Mouse (Mus musculus) ES-E14 (cell line): ENCODE measurements around the gene Smyd3.

Experiments
- CHD2 ChIP-seq: IDR thresholded peaks from 2 replicates; pipeline ENCODE4 v1.6.1; 2014; ENCODE audit warnings: mild to moderate bottlenecking, low read depth, low read length, inconsistent platforms
- HCFC1 ChIP-seq: IDR thresholded peaks from 2 replicates; pipeline ENCODE4 v1.6.1; 2012; ENCODE audit warnings: low read length, inconsistent platforms, borderline replicate concordance; ENCODE audit not compliant: insufficient read depth
- MAFK ChIP-seq: IDR thresholded peaks from 2 replicates; pipeline ENCODE4 v1.6.1; 2014; ENCODE audit warnings: mild to moderate bottlenecking, low read depth, low read length, inconsistent platforms; ENCODE audit not compliant: insufficient read depth
- ZC3H11A ChIP-seq: IDR thresholded peaks from 2 replicates; pipeline ENCODE4 v1.6.1; 2012; ENCODE audit warnings: low read depth, mild to moderate bottlenecking, inconsistent platforms, low read length, borderline replicate concordance
- ZNF384 ChIP-seq: IDR thresholded peaks from 2 replicates; pipeline ENCODE4 v1.6.1; 2012; ENCODE audit warnings: low read depth, low read length, inconsistent platforms

DNA sequence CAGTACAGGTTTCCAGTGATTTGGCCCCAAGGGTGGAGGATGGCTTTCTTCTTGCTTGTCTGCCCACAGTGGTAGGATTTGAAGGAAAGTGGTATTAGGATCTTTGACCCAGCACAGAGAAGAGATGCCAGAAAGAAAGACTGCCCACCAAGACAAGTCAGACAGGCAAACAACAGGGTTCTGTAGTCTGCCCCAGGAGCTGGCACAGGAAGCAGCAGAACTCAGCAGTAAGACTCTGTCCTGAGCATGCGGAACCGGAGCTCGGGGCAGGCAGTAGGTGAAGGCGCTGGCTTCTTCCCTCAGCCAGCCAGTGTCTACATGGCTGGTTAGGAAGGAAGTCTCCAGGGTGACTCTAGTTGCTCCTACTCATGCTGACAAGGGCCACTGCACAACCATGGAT lies 479.0 kb downstream of the Smyd3 start:
- TF ChIP-seq CHD2 = no peak
- no peak for TF ChIP-seq HCFC1
- no peak for TF ChIP-seq MAFK
- no peak for TF ChIP-seq ZNF384
- TF ChIP-seq ZC3H11A = no peak
